Mouse (Mus musculus) liver, embryonic 14.5 days (tissue): ENCODE measurements around the gene Gm5134. TPM values are rescaled to one million over a fixed set of nuclear protein-coding genes. Genes with fewer than 3 reads are reported as not detected.

Experiments
- ATAC-seq: fragments of 200-750 bp; cut with Nextera tagmentation; 2 replicates; pipeline ENCODE4 v1.8.0; 2017; ENCODE audit warnings: moderate number of reproducible peaks, mild to moderate bottlenecking, moderate library complexity; ENCODE audit not compliant: insufficient read depth
- DNase-seq, 3 experiments: peaks; one replicate each; pipeline ENCODE4 v3.0.0-alpha.2; 2012 to 2013; ENCODE audit warnings: low read depth in 3 of 3, low spot score in 3 of 3
- H3K27ac ChIP-seq: fragments of 300-500 bp; sonication (generic); 2 replicates; pipeline ENCODE4 v1.5.1; 2014; ENCODE audit warnings: moderate library complexity, mild to moderate bottlenecking, control low read depth, inconsistent platforms
- H3K27me3 ChIP-seq: fragments of 300-500 bp; sonication (generic); 2 replicates; pipeline ENCODE4 v1.6.1; 2014; ENCODE audit warnings: mild to moderate bottlenecking, low read length, moderate library complexity; ENCODE audit not compliant: control insufficient read depth, insufficient read depth
- H3K36me3 ChIP-seq: fragments of 300-500 bp; sonication (generic); replicated peaks from 2 replicates; pipeline ENCODE4 v1.6.1; 2014; ENCODE audit warnings: low read depth; ENCODE audit not compliant: control insufficient read depth, insufficient read depth
- H3K4me1 ChIP-seq, 2 experiments: fragments of 200-500 bp in 1 of 2; fragments of 300-500 bp in 1 of 2; sonication (generic) in 1 of 2; replicated peaks; 2 replicates each; pipeline ENCODE4 v1.6.1; 2012 to 2014; ENCODE audit warnings: antibody characterized with exemption in 1 of 2, inconsistent platforms in 1 of 2, low read length in 1 of 2; ENCODE audit not compliant: control insufficient read depth in 2 of 2, insufficient read depth in 2 of 2
- H3K4me2 ChIP-seq: fragments of 300-500 bp; sonication (generic); 2 replicates; pipeline ENCODE4 v1.6.1; 2014; ENCODE audit warnings: low read depth, mild to moderate bottlenecking, control low read depth, moderate library complexity
- H3K4me3 ChIP-seq, 2 experiments: fragments of 200-500 bp in 1 of 2; fragments of 300-500 bp in 1 of 2; sonication (generic) in 1 of 2; 2 replicates each; pipeline ENCODE4 v1.5.1; 2012 to 2014; ENCODE audit warnings: low read depth in 2 of 2, low read length in 2 of 2, mild to moderate bottlenecking in 2 of 2, control low read depth in 1 of 2, inconsistent platforms in 1 of 2, moderate library complexity in 1 of 2; ENCODE audit not compliant: insufficient read depth in 1 of 2
- H3K9ac ChIP-seq: fragments of 300-500 bp; sonication (generic); replicated peaks from 2 replicates; pipeline ENCODE4 v1.6.1; 2014; ENCODE audit warnings: mild to moderate bottlenecking, control low read depth, moderate library complexity
- H3K9me3 ChIP-seq: fragments of 300-500 bp; sonication (generic); 2 replicates; pipeline ENCODE4 v1.6.1; 2016; ENCODE audit warnings: low read length, mixed read lengths; ENCODE audit not compliant: control insufficient read depth
- CTCF ChIP-seq: IDR thresholded peaks from 2 replicates; pipeline ENCODE4 v1.5.1; 2016; ENCODE audit warnings: antibody characterized with exemption, low read depth, control low read depth
- EP300 ChIP-seq: IDR thresholded peaks from 2 replicates; pipeline ENCODE4 v1.6.1; 2016; ENCODE audit warnings: antibody characterized with exemption, low read depth
- WGBS: fragments of 180-500 bp; shearing (Covaris S2); extraction: QIAGEN DNeasy Blood & Tissue Kit; methylation state at CpG from one replicate; pipeline ENCODE4 v1.1.7; 2014; ENCODE audit not compliant: insufficient replicate concordance; 5-methylcytosine and 5-hydroxymethylcytosine counted together
- polyA plus RNA-seq, 2 experiments: library from polyadenylated mRNA; depleted of rRNA in 1 of 2; stranded (reverse) in 1 of 2; unstranded in 1 of 2; fragments of >200 nt; fragmentation: Nextera tagmentation in 1 of 2; extraction: Ambion mirVana in 1 of 2; gene quantifications; 2 replicates each; pipeline versions ENCODE4 v1.2.1 to v1.2.3; 2012 to 2014

Gene Gm5134
- polyA plus RNA-seq, 2 experiments = 0.08 TPM; not detected in 1

DNA sequence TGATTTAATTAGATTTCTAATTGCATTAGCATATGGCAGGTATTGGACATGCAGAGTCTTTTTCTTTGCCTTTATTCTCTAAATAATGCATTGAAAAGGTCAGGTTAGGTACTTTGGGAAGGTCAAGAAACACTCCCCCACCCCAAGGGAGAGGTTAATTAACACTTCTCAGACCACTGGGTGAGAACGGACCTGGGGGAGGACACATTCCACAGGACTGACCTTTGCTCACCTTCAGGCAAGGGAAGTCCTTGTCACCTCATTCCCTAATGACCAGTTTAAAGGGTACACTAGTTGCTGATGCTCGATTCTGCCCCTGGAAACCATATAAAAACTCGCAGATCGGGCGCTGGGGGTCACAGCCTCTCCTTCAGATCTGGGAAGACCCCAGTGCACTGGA, 75.0 kb downstream of the Gm5134 start:
- Histone ChIP-seq H3K27me3 (no peaks in the 10 kb centered on the region), H3K36me3 (no peaks in the 10 kb centered on the region), H3K9ac (no peak overlapping the region), H3K4me3 (no peak overlapping the region), H3K4me1 (peaks cover 9 to 20% of the 10 kb centered on the region in 2 experiments; a peak in 3 of 4 replicates), H3K4me2 (no peak overlapping the region), H3K27ac (no peak overlapping the region), H3K9me3 (no peaks in the 10 kb centered on the region)
- WGBS = 70% methylated on average over 5 of the region's 5 CpGs
- ATAC-seq = no peak
- TF ChIP-seq EP300 = no peak
- TF ChIP-seq CTCF = no peak
- no peak for DNase-seq

DNA sequence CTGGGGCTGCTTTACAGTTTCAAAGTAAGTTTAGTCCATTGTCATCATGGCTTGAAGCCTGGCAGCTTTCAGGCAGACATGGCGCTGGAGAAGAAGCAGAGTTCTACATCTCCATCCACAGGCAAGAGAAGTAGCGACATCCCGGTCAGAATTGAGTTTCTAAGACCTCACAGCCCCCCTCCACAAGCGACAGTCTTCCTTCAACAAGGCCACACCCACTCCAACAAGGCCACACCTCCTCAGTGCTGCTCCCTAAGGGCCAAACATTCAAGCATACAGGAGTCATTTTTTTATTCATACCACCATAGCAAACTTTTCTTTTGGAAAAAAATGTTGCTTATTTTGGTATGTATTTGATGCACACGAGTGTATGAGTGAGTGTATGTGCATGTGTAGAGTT, 76.2 kb downstream of the Gm5134 start:
- Histone ChIP-seq H3K4me2 (no peak overlapping the region), H3K36me3 (no peaks in the 10 kb centered on the region; the same call in 1 of the 2 replicates), H3K9ac (no peak overlapping the region), H3K4me3 (no peak overlapping the region), H3K4me1 (peaks cover 10 to 21% of the 10 kb centered on the region in 2 experiments; a peak in 3 of 4 replicates), H3K9me3 (no peaks in the 10 kb centered on the region), H3K27me3 (no peaks in the 10 kb centered on the region), H3K27ac (no peak overlapping the region)
- no peak for ATAC-seq
- TF ChIP-seq CTCF (no peak), EP300 (no peak)
- DNase-seq = no peak
- 43% methylated on average over 5 of the region's 5 CpGs for WGBS

DNA sequence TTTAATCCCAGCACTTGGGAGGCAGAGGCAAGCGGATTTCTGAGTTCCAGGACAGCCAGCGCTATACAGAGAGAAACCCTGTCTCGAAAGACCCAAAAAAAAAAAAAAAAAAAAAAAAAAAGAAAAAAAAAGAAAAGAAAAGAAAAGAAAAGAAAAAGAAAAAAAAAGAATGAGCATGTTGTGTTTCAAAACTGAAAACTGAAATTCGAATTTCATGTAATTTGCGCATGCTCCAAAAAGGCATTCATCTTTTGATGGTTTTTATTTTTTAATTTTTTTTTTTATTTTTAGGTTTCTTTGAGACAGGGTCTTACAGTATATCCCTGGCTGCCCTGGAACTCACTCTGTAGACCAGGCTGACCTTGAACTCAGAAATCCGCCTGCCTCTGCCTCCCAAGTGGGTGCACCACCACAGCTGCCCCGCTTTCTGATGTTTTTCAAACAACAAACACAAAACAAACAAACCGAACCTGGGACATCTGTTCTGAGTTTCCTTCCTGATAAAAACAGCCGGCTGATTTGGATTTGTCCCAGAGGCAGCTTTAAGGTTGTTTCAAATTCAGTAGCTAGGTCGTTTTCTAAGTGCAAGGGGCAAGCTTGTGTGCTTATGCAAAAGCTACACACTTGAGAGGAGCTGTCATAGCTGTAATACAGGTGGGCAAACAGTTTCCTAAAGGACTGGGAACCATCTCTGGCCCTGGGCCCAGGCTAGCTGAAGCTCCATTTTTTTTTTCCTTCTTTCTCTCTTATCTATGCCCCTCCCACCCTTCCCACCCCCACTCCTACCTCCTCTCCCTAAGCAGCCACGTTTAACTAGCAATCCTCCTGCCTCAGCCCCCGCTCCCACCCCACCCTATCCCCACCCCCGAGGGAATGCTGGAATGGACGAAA, 77.4 kb downstream of the Gm5134 start:
- TF ChIP-seq EP300 (no peak), CTCF (no peak)
- Histone ChIP-seq H3K36me3 (no peaks in the 10 kb centered on the region; the same call in 1 of the 2 replicates), H3K9ac (peak overlapping the region; percentile 55), H3K27ac (peak overlapping the region; percentile 19), H3K4me3 (peak overlapping the region; percentile 85 to 96), H3K9me3 (no peaks in the 10 kb centered on the region), H3K4me1 (peaks cover 10 to 21% of the 10 kb centered on the region in 2 experiments; a peak in 3 of 4 replicates), H3K27me3 (no peaks in the 10 kb centered on the region), H3K4me2 (peak overlapping the region; percentile 94)
- WGBS = 40% methylated on average over 14 of the region's 14 CpGs
- ATAC-seq (peak; percentile 82), DNase-seq (peak in 1 of 3 experiments; percentile 30)

DNA sequence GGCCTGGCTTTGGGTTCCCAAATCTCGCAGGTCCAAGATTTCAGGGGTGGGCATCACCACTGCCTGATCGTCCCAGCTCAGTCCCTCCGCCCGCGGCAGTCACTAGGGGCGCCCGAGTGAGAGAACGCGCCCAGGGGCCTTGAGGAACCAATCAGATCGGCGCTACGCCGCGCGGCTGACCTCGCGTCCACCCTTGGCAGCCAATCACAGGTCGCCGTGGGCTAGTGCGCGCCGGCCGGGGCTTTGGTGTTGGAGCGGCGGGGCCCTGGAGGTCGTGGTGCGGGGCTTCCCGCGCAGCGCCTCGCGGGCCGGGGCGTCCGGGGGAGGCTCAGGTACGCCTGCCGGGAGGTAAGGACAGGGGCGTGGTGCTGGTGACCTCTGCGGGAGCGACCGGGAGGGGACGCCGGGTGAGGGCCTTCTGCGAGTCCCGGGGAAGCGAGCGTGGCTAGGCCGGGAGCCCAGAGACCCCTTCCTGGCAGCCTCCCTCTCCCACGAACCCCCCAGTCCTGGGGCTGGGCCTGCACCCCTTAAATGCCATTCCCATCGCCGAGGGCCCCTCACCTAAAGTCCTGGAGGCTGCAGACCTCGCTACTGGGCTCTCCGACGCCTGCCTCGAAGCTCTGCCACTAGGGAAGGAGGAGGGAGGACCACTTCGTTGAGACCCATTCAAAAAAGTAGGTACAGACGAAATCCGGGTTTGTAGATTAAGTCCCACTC, 78.2 kb downstream of the Gm5134 start, which contains the start of gene Zfp280b:
Zfp280b (plus strand) TSS at position 249 of the 717 bp plus-strand sequence.
- peaks cover 10 to 18% of the 10 kb centered on the region in 2 experiments; a peak in 3 of 4 replicates for H3K4me1 ChIP-seq
- peak within 1 kb of the TSS; percentile 93 for H3K9ac ChIP-seq
- TF ChIP-seq EP300 (no peak), CTCF (peak; percentile 91)
- under 1% methylated on average over 58 of the region's 58 CpGs for WGBS
- DNase-seq = peak; percentile 86 to 90 (median 88)
- H3K4me2 ChIP-seq = peak within 1 kb of the TSS; percentile 94
- ATAC-seq = peak; percentile 98
- peak within 1 kb of the TSS; percentile 19 for H3K27ac ChIP-seq
- H3K9me3 ChIP-seq = no peaks in the 10 kb centered on the region
- H3K36me3 ChIP-seq = peaks cover 2% of the 10 kb centered on the region; the same call in 1 of the 2 replicates
- no peaks in the 10 kb centered on the region for H3K27me3 ChIP-seq
- H3K4me3 ChIP-seq = peak within 1 kb of the TSS; percentile 85 to 96
